Mouse (Mus musculus) C2C12 (cell line): Measurements from ENCODE around the gene Lrguk.

Experiments used
- CEBPB ChIP-seq: IDR thresholded peaks from one replicate; pipeline ENCODE4 v1.6.1; 2011; ENCODE audit warnings: low read depth, mild to moderate bottlenecking, control low read depth, moderate library complexity
- CTCF ChIP-seq: IDR thresholded peaks from one replicate; pipeline ENCODE4 v1.5.1; 2011; ENCODE audit not compliant: control insufficient read depth, insufficient read depth, insufficient read length
- MAX ChIP-seq: IDR thresholded peaks from one replicate; pipeline ENCODE4 v1.6.1; 2011; ENCODE audit warnings: mild to moderate bottlenecking, control low read depth
- MYOD1 ChIP-seq: IDR thresholded peaks from one replicate; pipeline ENCODE4 v1.6.1; 2011; ENCODE audit warnings: low read depth; ENCODE audit not compliant: control insufficient read depth, insufficient read length
- MYOG ChIP-seq: IDR thresholded peaks from one replicate; pipeline ENCODE4 v1.6.1; 2011; ENCODE audit not compliant: control insufficient read depth, insufficient read length; ENCODE audit errors: extremely low read depth
- USF1 ChIP-seq: IDR thresholded peaks from one replicate; pipeline ENCODE4 v1.6.1; 2011; ENCODE audit warnings: low read depth, mild to moderate bottlenecking, control low read depth, moderate library complexity

DNA sequence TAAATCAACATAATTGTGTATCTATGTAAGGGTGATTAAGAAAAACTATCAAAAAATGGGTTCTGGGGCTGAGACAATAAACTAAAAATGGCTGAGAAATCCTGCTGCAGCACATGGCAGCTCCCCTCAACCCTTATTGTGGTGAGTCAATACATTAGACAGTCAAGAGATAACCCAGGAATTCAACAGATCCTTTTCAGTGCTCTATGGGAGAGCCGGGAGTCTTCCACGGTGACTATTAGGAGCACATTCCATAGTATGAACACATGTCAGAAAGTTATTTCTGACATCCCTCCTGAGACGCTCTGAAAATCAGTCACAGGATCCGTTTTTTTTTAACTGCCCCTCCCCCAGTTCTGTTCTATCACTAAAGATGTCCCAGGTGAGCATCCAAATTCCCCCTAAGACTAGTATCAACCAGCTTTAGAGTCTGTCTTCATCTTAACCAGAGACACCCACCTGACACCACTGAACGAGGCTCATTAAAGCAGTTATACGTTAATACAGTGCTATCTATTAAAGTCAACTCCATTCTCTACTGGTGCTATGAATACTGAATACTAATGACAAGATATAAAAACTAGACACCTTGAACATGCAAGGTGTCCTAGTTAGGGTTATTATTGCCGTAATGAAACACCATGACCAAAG, 141.7 kb downstream of the Lrguk start:
- TF ChIP-seq CTCF (no peak), MYOG (no peak), MAX (no peak), MYOD1 (no peak), USF1 (no peak), CEBPB (no peak)
